Mouse (Mus musculus): ENCODE results near the gene Nckap1l.

DNA sequence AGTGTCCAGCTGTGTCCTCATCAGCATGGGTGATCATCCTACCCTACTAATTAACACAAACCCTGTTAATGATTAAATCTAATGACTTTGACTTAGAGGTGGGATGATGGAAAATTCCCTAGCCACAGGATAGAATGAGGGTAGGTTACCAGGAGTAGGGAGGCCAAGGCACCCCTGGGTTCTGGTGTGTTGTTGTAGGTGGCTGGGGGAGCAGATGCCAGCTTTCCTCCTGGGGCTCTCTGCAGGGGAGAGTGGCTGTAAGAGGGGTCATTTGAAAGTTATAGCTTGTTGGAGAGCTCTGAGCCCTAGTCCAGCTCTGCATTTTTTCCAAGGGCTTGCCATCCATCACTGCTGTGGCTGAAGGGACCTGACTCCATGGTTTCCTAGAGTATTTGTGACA lies 88.9 kb downstream of the Nckap1l start:
- TF ChIP-seq GATA1 (IDR thresholded peaks at IDR 0.05; ENCODE audit: low read length) = no peak
- TF ChIP-seq TAL1 (IDR thresholded peaks at IDR 0.05; ENCODE audit: low read length) = no peak

Data from erythroblast, embryonic 14.5 days (primary cell).